Mouse (Mus musculus): ENCODE measurements around the gene Prkce. TPM values are rescaled to one million over a fixed set of nuclear protein-coding genes. Genes with fewer than 3 reads are reported as not detected.

The Prkce gene
- 0.33 and 0.41 TPM in 2 replicates for polyA plus RNA-seq (2012; rRNA removed)

GRCm38 (mm10) chr17:86167320-86168230 lies at the start of gene Prkce:
Gene Prkce (plus strand): TSS chr17:86167785.

GRCm38 (mm10) chr17:86145079-86145951 lies 22.3 kb upstream of the Prkce start, which contains the start of gene Srbd1:
Gene Srbd1 (minus strand): TSS chr17:86145175.

GRCm38 (mm10) chr17:86505183-86505631 lies 337.6 kb downstream of the Prkce start, which contains the start of gene Gm10309:
Gene Gm10309 (minus strand): TSS chr17:86505232.

Other genes with a start within 250 kb of the Prkce start
- gene Srbd1, start 22.6 kb upstream of the Prkce start, polyA plus RNA-seq (2012; rRNA removed), result 4.8 and 5.4 TPM in 2 replicates